Mouse (Mus musculus): Measurements from ENCODE around the gene Gja1. TPM values are rescaled to one million over a fixed set of nuclear protein-coding genes. Genes with fewer than 3 reads are reported as not detected.
A peak's percentile ranks its signal among the peaks of the same experiment; 100 is the strongest.

The Gja1 gene
- polyA plus RNA-seq, 1 experiment, result 5.6 TPM

- Histone ChIP-seq H3K36me3 (ENCODE audit: control insufficient read depth, insufficient read depth, low read length) (no peaks in the 10 kb centered on the region), H3K27me3 (replicated peaks; ENCODE audit: control insufficient read depth, insufficient read depth, low read length) (no peaks in the 10 kb centered on the region), H3K27ac (ENCODE audit: insufficient read depth, low read depth, low read length) (no peak overlapping the region), H3K4me1 (ENCODE audit: control insufficient read depth, insufficient read depth, low read length) (no peaks in the 10 kb centered on the region), H3K4me3 (ENCODE audit: insufficient read depth, low read depth, low read length) (no peak overlapping the region)
- WGBS, result 51% methylated on average over 11 of the region's 11 CpGs
- DNase-seq, result peak; percentile 21
- TF ChIP-seq CTCF (conservative IDR thresholded peaks at IDR 0.05; ENCODE audit: insufficient read depth, insufficient read length, low read depth, low read length), result no peak
- TF ChIP-seq POLR2A (IDR thresholded peaks at IDR 0.05; ENCODE audit: low read depth, low read length), result no peak
Observed at GRCm38 (mm10) chr10:56437290-56437689, 60.2 kb downstream of the Gja1 start.

GRCm38 (mm10) chr10:56439638-56440037 lies 62.5 kb downstream of the Gja1 start:
- no peak for DNase-seq
- 81% methylated on average over 4 of the region's 4 CpGs for WGBS
- Histone ChIP-seq H3K4me1 (ENCODE audit: control insufficient read depth, insufficient read depth, low read length) (no peaks in the 10 kb centered on the region), H3K4me3 (ENCODE audit: insufficient read depth, low read depth, low read length) (no peak overlapping the region), H3K27me3 (replicated peaks; ENCODE audit: control insufficient read depth, insufficient read depth, low read length) (no peaks in the 10 kb centered on the region), H3K27ac (ENCODE audit: insufficient read depth, low read depth, low read length) (no peak overlapping the region), H3K36me3 (ENCODE audit: control insufficient read depth, insufficient read depth, low read length) (no peaks in the 10 kb centered on the region)
- TF ChIP-seq POLR2A (IDR thresholded peaks at IDR 0.05; ENCODE audit: low read depth, low read length), result no peak
- no peak for TF ChIP-seq CTCF (conservative IDR thresholded peaks at IDR 0.05; ENCODE audit: insufficient read depth, insufficient read length, low read depth, low read length)

- Histone ChIP-seq H3K27ac (ENCODE audit: insufficient read depth, low read depth, low read length) (no peak overlapping the region), H3K36me3 (ENCODE audit: control insufficient read depth, insufficient read depth, low read length) (no peaks in the 10 kb centered on the region), H3K27me3 (replicated peaks; ENCODE audit: control insufficient read depth, insufficient read depth, low read length) (no peaks in the 10 kb centered on the region), H3K4me3 (ENCODE audit: insufficient read depth, low read depth, low read length) (no peak overlapping the region), H3K4me1 (ENCODE audit: control insufficient read depth, insufficient read depth, low read length) (no peaks in the 10 kb centered on the region)
- TF ChIP-seq CTCF (conservative IDR thresholded peaks at IDR 0.05; ENCODE audit: insufficient read depth, insufficient read length, low read depth, low read length) (no peak), POLR2A (IDR thresholded peaks at IDR 0.05; ENCODE audit: low read depth, low read length) (no peak)
- DNase-seq, result no peak
- WGBS, result 54% methylated on average over 2 of the region's 2 CpGs
Observed at GRCm38 (mm10) chr10:56444457-56444856, 67.3 kb downstream of the Gja1 start.

DNA sequence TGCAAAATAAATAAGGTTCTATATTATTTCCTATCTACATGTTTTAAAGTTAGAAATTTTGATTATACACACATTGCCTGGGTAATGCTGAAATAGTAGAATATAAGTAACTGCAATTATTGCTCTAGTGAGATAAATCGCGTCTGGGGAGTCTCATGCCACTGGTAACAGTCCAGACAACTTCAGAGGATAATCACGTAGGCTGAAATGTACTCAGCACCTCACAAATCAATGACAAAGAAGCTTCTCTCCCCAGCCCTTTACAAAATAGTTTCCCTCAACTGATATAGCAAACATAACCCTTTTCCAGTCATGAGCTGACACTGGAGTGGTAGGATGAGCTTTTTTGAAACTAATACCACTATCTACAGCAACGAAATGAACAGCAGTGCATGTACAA lies 71.9 kb downstream of the Gja1 start:
- no peak for DNase-seq

More for the DNA sequence above, 71.9 kb downstream of the Gja1 start:
- Histone ChIP-seq H3K4me3 (ENCODE audit: insufficient read depth, low read depth, low read length) (no peak overlapping the region), H3K27me3 (replicated peaks; ENCODE audit: control insufficient read depth, insufficient read depth, low read length) (no peaks in the 10 kb centered on the region), H3K36me3 (ENCODE audit: control insufficient read depth, insufficient read depth, low read length) (no peaks in the 10 kb centered on the region), H3K4me1 (ENCODE audit: control insufficient read depth, insufficient read depth, low read length) (no peaks in the 10 kb centered on the region), H3K27ac (ENCODE audit: insufficient read depth, low read depth, low read length) (no peak overlapping the region)
- WGBS, result 70% methylated on average over 4 of the region's 4 CpGs
- TF ChIP-seq POLR2A (IDR thresholded peaks at IDR 0.05; ENCODE audit: low read depth, low read length) (no peak), CTCF (conservative IDR thresholded peaks at IDR 0.05; ENCODE audit: insufficient read depth, insufficient read length, low read depth, low read length) (no peak)

Other genes starting within 250 kb of the Gja1 start
- 1.9 and 2.2 TPM in 2 replicates for gene Tbc1d32, start 148.6 kb upstream of the Gja1 start, polyA plus RNA-seq (2012; rRNA removed)